Mouse (Mus musculus): ENCODE data around the gene Fbh1. TPM values are rescaled to one million over a fixed set of nuclear protein-coding genes. Genes with fewer than 3 reads are reported as not detected.

Gene Fbh1
- 53.2 TPM for polyA plus RNA-seq (2017; shearing (Covaris generic))

DNA sequence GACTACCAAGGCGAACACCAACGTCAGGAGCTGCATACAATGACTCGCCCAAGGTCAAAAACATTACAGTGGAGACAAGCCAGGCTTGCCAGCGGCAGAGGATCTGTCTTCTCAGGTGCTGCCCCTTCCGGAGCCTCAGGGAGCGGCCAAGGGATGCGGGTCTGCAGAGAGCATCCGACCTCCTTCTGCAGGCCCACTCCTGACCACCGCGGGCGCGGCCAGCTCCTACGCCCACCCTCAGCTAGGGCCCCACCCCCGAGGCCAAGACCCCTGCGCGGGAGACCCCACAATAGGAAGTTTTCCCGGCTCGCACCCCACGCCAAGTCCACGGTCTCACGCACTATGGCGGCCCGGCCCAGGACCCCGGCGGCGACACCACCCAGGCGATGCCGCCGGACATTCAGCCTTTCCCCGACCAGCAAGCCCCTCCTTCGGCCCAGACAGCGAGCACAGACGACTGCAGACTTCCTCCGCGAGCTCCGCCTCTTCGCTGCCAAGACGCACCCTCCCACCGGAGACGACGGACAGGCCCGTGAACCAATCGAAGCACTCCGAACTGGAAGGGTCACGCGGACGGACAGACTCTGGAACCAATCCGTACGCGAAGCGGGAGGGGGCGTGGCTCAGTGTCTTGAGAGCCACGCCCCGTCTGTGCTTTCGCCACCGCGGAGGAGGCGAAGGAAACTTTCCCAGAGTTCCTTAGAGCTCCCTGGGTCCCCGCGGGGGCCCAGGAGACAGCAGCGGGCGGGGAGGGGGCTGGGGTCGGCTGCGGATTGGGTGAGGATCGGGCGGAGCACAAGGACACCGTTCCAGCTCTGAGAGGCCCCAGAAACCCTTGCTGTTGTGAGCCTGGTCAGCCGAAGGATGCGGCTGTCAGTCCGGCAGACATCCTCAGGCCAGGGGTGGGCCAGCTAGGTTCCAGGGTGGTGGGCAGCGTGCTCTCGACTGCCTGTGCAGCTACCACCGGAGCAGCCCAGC, at the start of gene Fbh1, which contains the start of gene Ankrd16:
Fbh1 (minus strand) TSS at position 492 of the 978 bp plus-strand sequence.
Ankrd16 (plus strand) TSS at position 786 of the 978 bp plus-strand sequence.

DNA sequence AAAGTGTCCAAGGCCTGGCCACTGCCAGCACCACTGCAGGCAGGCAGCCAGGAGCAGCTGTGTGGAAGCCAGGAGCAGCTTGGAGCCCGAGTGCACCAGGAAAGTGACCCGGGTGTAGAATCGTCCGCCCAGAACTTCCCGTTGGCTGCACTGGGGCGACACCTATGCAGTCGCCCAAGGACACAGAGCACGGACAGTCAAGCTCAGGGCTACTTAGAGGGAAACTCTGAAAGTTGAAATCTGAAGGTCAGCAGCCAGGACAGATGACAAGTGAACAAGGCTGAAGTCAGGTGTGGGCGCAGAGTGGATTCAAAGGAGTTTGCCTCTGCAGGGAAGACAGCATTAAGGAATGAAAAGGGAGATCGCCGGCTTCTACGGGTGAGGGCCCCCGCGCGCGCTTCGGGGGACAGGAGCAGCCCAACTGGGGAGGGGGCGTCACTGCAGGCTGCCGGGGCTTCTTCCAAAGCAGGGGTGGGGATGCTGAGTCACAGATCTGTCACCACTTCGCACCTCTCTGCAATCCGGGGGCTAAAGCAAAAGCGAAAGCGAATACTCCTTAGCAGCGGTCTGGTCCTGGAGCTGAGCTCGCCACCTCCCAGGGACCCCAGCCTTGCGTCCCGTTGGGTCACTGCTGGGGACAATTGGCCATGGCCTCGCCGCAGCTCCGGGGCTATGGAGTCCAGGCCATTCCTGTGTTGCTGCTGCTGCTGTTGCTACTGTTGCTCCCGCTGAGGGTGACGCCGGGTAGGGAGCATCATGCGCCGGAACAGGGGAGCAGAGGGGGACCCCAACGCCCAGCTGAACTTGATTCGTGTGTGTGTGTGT, 72.0 kb downstream of the Fbh1 start, which contains the start of gene Il15ra:
Il15ra (plus strand) TSS at position 90 of the 825 bp plus-strand sequence.

Other genes with a start within 250 kb of the Fbh1 start
- 13.6 TPM for gene Pfkfb3, start 223.5 kb downstream of the Fbh1 start, polyA plus RNA-seq (2017; shearing (Covaris generic))
- gene Rbm17, start 173.4 kb downstream of the Fbh1 start, polyA plus RNA-seq (2017; shearing (Covaris generic)), result 135 TPM
- gene Gm17490, start 151.3 kb downstream of the Fbh1 start, polyA plus RNA-seq (2017; shearing (Covaris generic)), result not detected
- gene Il2ra, start 134.8 kb downstream of the Fbh1 start, polyA plus RNA-seq (2017; shearing (Covaris generic)), result 27.2 TPM
- 25.9 TPM for gene Il15ra, start 72.3 kb downstream of the Fbh1 start, polyA plus RNA-seq (2017; shearing (Covaris generic))
- 62.7 TPM for gene Ankrd16, start 294 bp upstream of the Fbh1 start, polyA plus RNA-seq (2017; shearing (Covaris generic))

Measured in effector memory CD4-positive, alpha-beta T cell, adult 7 months (primary cell).